Mouse (Mus musculus): ENCODE measurements around the gene Fetub. TPM values are rescaled to one million over a fixed set of nuclear protein-coding genes. Genes with fewer than 3 reads are reported as not detected.
"Not testable (repeated sequence)": the region's sequence is repeated elsewhere in the genome, so short reads cannot be mapped to it uniquely, and the experiment has no call there.

Gene Fetub
- total RNA-seq, 2 experiments from 2014 or later, result 0.48 TPM; not detected in 1

- no peak for DNase-seq (ENCODE audit: low spot score in 2 of 2)
Observed at GRCm38 (mm10) chr16:22901326-22901725, 16.8 kb upstream of the Fetub start.

GRCm38 (mm10) chr16:22909290-22909689, 8.8 kb upstream of the Fetub start:
- no peak for DNase-seq (ENCODE audit: low spot score in 2 of 2)

DNA sequence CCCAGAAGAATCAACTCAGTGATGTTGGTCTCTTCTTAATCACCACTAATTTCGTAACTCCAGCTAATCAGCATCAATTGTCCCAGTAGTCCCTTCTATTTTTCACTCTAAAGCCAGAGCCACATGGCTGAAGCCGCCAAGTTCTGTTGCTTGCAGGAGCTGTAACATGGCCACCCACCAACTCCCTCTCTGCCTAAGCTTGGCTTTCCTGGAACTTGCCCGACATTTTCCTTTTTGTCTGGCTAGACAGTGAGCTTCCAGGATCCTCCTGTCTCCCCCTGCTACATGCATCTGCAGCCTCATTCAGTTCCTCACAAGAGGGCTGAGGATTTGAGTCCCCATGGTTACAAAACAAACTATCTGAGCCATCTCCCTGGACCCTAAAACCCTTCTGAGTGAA, 6.1 kb upstream of the Fetub start:
- peak in 1 of 2 experiments; percentile 24 for DNase-seq (ENCODE audit: low spot score in 2 of 2)

GRCm38 (mm10) chr16:22912886-22913285, 5.2 kb upstream of the Fetub start:
- DNase-seq (ENCODE audit: low spot score in 2 of 2), result no peak

DNA sequence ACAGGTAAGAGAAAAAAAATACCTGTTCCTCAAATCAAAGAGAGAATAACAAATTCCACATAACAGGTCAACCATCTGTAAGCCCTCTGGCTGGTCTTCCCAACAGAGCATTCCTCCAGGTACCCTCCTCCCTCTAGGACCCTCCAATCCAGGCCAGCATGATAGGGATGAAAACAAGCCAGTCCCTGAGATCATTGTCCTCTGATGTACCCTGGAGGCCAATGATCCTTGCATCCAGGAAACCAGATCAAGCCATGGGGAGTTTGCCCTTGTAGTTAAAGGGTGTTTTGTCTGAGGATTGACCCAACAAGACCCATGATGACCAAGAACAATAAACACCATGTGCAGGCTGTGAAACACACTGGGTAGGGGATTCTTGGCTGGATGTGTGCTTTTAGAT, 3.9 kb upstream of the Fetub start:
- DNase-seq (ENCODE audit: low spot score in 2 of 2), result no peak

DNA sequence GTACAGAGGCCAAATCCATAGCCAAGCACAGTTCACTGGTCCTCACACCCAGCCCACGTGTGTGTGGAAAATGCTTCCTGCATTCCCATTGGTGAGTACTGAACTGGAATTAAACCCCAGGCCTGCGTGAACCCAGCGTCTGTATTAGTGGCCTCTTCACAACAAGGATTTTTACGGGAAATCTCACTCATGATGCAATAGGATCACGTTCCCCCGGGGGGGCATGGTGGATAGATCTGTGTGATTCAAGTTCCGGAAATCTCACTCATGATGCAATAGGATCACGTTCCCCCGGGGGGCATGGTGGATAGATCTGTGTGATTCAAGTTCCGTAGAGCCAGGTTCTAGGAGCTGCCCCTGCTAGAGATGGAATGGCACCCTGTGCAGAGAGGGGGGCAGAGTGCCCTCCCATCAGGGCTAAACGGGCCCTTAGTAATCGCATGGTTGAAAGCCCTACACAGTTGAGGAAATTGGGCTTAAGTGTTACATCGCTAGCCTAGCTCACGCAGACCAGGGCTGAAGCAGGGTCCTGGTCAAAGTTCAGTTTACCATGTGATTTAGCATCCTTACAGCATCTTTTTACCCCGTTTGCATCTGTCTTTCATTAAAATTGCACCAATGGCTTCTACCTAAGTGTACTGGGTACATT, 654 bp downstream of the Fetub start:
- no peak for DNase-seq (ENCODE audit: low spot score in 2 of 2)

DNA sequence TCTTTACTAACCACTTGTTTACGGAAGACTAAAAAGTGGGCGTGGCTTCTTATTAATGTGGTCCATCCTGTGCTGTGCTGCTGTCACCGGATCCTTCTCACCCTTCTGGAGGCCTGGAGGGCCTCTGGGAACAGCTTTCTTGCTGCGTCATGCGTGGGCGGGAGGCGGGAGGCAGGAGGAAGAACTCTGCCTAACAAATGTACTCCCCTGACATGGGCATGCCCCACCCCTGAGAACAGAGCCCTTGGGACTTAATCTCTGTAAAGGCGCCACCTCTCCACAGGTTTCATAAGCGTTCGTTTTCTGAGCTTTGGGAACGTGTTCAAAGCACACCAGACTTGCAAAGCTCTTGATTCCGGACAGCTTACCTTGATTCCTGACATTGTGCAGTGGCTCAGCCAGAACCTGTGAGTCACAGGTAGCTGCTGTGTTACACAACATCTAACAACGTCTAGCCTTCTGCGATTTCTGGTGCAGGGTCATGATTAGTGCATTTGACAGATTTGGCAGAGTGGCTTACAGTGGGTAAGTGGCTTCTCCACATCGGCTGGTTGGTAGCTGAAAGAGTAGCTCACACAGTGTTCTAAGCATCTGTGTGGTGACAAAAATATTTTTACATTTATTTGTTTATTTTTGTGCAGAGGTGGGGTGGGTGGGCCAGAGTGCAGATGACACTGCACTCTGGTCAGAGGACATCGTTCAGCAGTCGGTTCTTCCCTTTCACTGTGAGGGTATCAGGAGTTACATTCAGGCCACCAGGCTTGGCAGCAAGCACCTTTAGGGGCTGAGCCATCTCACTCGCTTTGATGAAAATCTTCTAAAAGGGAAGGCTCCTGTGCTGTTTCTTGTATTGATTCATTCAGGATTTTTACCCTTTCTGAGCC, 2.1 kb downstream of the Fetub start:
- no peak for DNase-seq (ENCODE audit: low spot score in 2 of 2)

DNA sequence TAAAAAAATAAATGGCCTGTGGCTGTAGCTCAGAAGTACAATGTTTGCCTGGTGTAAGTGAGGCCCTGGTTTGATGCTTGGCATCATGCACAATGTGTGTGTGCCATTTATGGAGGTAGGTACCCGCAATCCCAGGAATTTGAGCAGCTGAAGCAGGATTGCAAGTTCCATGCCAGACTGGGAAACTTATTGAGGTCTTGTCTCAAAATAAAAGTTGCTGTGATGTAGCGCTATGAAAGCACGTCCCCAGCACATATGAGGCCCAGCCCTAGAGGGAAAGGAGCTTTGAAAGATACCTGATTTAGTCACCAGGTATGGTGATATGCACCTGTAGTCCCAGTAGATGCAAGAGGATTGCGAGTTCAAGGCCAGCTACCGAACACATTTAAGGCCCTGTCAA, 3.6 kb downstream of the Fetub start:
- no peak for DNase-seq (ENCODE audit: low spot score in 2 of 2)

GRCm38 (mm10) chr16:22922433-22922832, 4.3 kb downstream of the Fetub start:
- no peak for DNase-seq (ENCODE audit: low spot score in 2 of 2)

- peak; percentile 29 to 58 for DNase-seq (ENCODE audit: low spot score in 2 of 2)
Observed at GRCm38 (mm10) chr16:22929575-22929974, 11.4 kb downstream of the Fetub start.

DNA sequence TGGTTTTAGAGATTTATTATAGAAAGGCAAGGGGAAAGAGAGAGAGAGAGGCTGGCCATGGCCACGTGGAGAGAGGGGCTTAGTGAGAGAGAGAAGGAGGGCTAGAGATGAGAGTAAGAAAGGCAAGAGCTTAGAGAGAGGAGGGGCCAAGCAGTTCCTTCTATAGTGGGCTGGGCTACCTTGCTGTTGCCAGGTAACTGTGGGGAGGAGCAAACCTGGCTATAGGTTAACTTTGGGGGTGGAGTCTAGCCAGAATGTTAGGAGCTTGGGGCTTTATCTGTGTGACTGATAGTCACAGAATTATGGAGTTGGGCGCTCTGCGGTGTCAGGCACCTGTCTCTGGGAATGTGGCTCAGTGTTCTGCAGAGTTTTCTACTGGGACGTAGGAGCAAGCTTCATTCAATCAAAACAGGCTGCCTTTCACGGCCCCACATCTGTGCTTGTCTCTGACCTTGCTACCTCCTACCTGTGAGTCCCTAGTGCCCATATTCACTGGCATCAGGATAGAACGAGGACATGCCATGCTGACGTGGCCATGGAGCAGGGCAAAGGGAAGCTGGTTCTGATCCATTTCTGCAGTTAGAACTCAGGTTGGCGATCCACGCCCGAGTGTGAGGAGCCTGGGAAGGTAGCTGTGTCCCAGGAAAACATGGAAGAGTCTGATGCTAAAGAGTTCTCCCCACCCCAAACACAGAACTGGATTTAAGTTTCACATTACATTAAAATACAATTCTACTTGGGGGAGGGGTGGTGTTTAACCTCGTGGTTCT, 13.5 kb downstream of the Fetub start:
- DNase-seq (ENCODE audit: low spot score in 2 of 2), result no peak

DNA sequence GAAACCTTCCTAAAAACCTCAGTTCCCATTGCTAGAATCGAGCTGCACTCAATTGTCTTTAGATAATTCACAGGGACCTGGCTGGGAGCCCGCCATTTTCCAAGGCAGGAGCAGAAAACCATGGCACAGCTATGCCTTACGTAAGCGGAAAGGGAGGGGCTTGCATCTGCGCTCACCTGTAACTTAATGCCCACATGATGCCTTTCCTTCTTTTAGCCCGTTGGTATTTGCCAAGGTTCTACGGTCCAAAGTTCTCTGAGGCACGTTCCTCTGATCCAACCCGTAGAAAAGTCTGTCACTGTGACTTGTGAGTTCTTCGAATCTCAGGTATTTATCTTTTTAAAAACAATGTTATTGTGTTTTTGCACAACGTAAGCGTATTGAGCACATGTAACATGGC, 19.5 kb downstream of the Fetub start:
- no peak for DNase-seq (ENCODE audit: low spot score in 2 of 2)

- DNase-seq (ENCODE audit: low spot score in 2 of 2), result no peak
Observed at GRCm38 (mm10) chr16:22938541-22938940, 20.4 kb downstream of the Fetub start.

DNA sequence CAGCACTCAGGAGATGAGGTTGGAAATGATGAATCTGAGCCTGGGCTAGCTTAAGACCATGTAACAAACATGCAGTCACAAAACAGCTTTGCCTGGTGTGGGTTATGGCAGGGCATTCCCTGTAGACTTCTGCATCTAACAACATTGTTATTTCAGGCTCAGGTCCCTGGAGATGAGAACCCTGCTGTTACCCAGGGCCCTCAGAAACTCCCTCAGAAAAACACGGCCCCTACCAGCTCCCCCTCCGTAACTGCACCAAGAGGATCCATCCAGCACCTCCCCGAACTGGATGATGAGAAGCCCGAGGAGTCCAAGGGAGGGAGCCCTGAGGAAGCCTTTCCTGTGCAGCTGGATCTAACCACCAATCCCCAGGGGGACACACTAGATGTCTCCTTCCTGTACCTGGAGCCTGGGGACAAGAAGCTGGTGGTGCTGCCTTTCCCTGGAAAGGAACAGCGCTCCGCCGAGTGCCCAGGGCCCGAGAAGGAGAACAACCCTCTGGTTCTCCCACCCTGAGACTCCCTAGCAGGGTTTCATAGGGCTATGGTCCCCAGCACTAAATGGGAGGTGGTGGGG, 21.1 kb downstream of the Fetub start:
- DNase-seq (ENCODE audit: low spot score in 2 of 2), result no peak

DNA sequence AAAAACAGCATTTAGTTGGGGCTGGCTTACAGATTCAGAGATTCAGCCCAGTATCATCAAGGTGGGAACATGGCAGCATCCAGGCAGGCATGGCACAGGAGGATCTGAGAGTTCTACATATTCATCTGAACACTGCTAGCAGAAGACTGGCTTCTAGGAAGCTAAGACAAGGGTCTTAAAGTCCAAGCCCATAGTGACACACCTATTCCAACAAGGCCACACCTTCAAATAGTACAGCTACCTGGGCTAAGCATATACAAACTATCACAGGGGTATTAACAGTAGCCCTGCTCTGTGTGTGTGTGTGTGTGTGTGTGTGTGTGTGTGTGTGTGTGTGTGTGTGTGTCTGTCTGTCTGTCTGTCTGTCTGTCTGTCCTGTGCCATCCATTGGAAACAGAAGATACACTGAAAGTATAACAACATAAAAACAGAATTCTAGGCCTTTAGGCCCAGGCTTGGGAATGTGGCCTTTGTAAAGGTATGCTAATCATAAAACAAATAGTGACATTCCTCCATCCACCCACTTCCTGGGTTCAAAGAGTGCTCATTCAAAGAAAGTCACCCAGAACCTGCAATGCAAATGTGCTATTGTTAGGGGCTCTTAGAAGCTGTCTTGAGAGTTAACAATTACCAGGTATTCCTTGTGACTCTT, 23.8 kb downstream of the Fetub start:
- not testable (repeated sequence) for DNase-seq (ENCODE audit: low spot score in 2 of 2)

- no peak for DNase-seq (ENCODE audit: low spot score in 2 of 2)
Observed at GRCm38 (mm10) chr16:22947371-22947770, 29.2 kb downstream of the Fetub start.

DNA sequence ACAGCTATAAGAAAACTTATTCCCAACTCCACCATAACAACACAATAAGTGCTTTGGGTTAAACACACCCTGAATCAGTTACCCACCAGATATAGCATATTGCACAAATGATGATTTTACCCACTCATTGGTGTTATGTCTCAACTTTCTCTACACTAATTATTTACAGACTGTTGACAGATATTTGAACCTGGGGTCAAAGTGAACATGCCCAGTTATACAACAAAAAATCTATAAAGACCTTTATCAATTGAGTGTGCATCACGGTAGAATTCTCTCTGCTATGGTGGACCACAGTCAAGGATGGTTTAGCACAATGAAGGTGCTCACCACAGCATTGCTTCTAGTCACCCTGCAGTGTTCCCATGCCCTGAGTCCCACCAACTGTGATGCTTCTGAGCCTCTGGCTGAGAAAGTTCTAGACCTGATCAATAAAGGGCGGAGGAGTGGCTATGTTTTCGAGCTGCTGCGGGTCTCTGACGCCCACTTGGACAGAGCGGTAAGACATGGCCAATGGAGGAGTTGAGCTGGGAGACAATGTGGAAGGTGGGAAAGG, 32.8 kb downstream of the Fetub start, which contains the start of gene Hrg:
TSS of gene Hrg (plus strand) at position 233 of the 556 bp plus-strand sequence.
- DNase-seq (ENCODE audit: low spot score in 2 of 2), result no peak

DNA sequence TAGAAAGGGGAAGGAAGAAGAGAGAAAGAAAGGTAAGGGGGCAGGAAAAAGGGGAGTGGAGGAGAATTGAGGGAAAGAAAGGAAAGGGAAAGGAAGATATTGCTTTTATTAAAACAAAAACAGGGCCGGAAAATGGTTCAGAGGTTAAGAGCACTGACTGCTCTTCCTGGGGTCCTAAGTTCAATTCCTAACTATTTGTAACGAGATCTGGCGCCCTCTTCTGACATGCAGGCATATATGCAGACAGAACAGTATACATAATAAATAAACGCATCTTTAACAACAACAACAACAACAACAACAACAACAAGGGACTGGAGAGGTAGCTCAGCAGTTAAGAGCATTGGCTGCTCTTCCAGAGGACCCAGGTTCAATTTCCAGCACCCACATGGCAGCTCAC, 34.9 kb downstream of the Fetub start:
- no peak for DNase-seq (ENCODE audit: low spot score in 2 of 2)

DNA sequence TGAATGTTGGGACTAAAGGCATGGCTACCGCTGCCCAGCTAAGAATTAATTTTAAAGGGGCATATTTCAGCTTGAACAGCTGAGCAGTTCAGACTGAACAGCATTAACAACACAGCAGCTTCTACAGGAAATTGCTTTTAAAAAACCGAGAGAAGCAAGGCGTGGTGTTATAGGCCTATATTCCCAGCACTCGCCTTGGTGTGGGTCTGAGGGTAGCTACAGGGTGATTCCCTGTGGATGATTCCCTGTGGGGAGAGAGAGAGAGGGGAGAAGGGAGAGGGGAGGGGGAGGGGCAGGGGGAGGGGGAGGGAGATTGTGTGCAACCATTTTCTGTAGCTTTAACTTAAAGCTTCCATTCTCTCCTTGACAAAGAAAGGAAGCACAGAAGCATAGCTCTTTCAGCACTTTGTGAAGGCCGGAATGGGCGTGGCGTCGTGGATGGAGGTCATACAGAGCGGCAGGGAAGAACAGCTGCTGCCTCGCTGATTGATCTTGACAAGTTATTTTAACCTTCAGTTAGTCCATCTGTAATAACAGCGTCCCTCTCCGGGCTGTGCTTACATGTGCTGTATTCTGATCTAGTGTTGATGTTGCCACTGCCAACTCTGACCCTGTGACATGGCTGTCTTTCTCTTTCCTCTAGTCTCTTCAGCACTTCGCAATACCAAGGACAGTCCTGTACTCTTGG, 37.4 kb downstream of the Fetub start:
- no peak for DNase-seq (ENCODE audit: low spot score in 2 of 2)

- no peak for DNase-seq (ENCODE audit: low spot score in 2 of 2)
Observed at GRCm38 (mm10) chr16:22956085-22956439, 37.9 kb downstream of the Fetub start.

Data from layer of hippocampus, postnatal 14 days (tissue).